Mouse (Mus musculus) liver, embryonic 15.5 days (tissue): ENCODE data around the gene Ptpru. TPM values are rescaled to one million over a fixed set of nuclear protein-coding genes. Genes with fewer than 3 reads are reported as not detected.

ENCODE experiments used
- ATAC-seq: fragments of 200-750 bp; cut with Nextera tagmentation; 2 replicates; pipeline ENCODE4 v1.8.0; 2017; ENCODE audit warnings: moderate number of reproducible peaks, mild to moderate bottlenecking, moderate library complexity; ENCODE audit not compliant: insufficient read depth
- H3K27ac ChIP-seq: fragments of 300-500 bp; sonication (generic); replicated peaks from 2 replicates; pipeline ENCODE4 v1.5.1; 2015; ENCODE audit warnings: mild to moderate bottlenecking, inconsistent platforms
- H3K27me3 ChIP-seq: fragments of 300-500 bp; sonication (generic); 2 replicates; pipeline ENCODE4 v1.6.1; 2015; ENCODE audit warnings: mild to moderate bottlenecking, inconsistent platforms
- H3K36me3 ChIP-seq: fragments of 300-500 bp; sonication (generic); replicated peaks from 2 replicates; pipeline ENCODE4 v1.6.1; 2015; ENCODE audit warnings: moderate library complexity, mild to moderate bottlenecking, inconsistent platforms
- H3K4me1 ChIP-seq: fragments of 300-500 bp; sonication (generic); replicated peaks from 2 replicates; pipeline ENCODE4 v1.6.1; 2015; ENCODE audit warnings: inconsistent platforms
- H3K4me2 ChIP-seq: fragments of 300-500 bp; sonication (generic); 2 replicates; pipeline ENCODE4 v1.6.1; 2015; ENCODE audit warnings: moderate library complexity, mild to moderate bottlenecking, inconsistent platforms
- H3K4me3 ChIP-seq: fragments of 300-500 bp; sonication (generic); replicated peaks from 2 replicates; pipeline ENCODE4 v1.5.1; 2015; ENCODE audit warnings: mild to moderate bottlenecking, inconsistent platforms
- H3K9ac ChIP-seq: fragments of 300-500 bp; sonication (generic); 2 replicates; pipeline ENCODE4 v1.6.1; 2015; ENCODE audit warnings: moderate library complexity, mild to moderate bottlenecking, inconsistent platforms
- H3K9me3 ChIP-seq: fragments of 300-500 bp; sonication (generic); replicated peaks from 2 replicates; pipeline ENCODE4 v1.6.1; 2016; ENCODE audit warnings: inconsistent platforms
- WGBS: fragments of 180-500 bp; shearing (Covaris S2); methylation state at CpG from one replicate; pipeline ENCODE4 v1.1.7; 2015; ENCODE audit warnings: mixed read lengths; ENCODE audit not compliant: insufficient replicate concordance; 5-methylcytosine and 5-hydroxymethylcytosine counted together
- polyA plus RNA-seq: library from polyadenylated mRNA; unstranded; fragments of >200 nt; fragmentation: Nextera tagmentation; extraction: Ambion mirVana; gene quantifications from 2 replicates; pipeline ENCODE4 v1.2.1, GENCODE M21; 2015

Gene Ptpru
- polyA plus RNA-seq, 1 experiment from 2014 or later = 2.4 TPM

DNA sequence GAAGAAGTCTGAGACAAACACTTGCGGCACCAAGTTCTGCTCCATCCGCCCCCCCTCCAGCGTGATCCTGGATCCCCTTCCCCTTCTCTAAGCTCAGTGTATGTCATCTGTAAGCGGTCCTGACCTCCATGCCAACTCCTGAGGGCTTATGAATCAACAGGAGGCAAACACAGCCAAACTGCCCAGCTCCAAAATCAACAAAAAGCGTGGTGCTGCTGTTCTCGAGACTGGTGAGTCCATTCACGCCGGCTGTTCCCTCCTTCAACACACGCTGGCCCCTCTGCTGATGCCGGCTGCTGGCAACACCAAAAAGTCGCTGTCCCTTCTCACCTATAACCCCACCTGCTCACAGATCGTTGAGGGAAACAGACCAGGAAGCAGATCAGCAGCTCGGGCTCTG, 95.1 kb downstream of the Ptpru start:
- no peak overlapping the region for H3K27ac ChIP-seq
- ATAC-seq = no peak

GRCm38 (mm10) chr4:131740621-131741020, 97.5 kb downstream of the Ptpru start:
- no peaks in the 10 kb centered on the region for H3K36me3 ChIP-seq
- no peak overlapping the region for H3K9ac ChIP-seq
- H3K4me2 ChIP-seq = no peak overlapping the region
- no peaks in the 10 kb centered on the region for H3K9me3 ChIP-seq
- no peaks in the 10 kb centered on the region for H3K4me1 ChIP-seq
- no peaks in the 10 kb centered on the region for H3K27me3 ChIP-seq
- no peak overlapping the region for H3K4me3 ChIP-seq
- ATAC-seq = no peak
- 55% methylated on average over 5 of the region's 5 CpGs for WGBS
- H3K27ac ChIP-seq = no peak overlapping the region

More for the DNA sequence above, 95.1 kb downstream of the Ptpru start:
- H3K4me3 ChIP-seq = no peak overlapping the region
- H3K36me3 ChIP-seq = no peaks in the 10 kb centered on the region
- WGBS = 48% methylated on average over 13 of the region's 13 CpGs
- no peak overlapping the region for H3K4me2 ChIP-seq
- no peak overlapping the region for H3K9ac ChIP-seq
- H3K4me1 ChIP-seq = no peaks in the 10 kb centered on the region
- no peaks in the 10 kb centered on the region for H3K27me3 ChIP-seq
- no peaks in the 10 kb centered on the region for H3K9me3 ChIP-seq

GRCm38 (mm10) chr4:131728628-131729027, 109.5 kb downstream of the Ptpru start:
- no peaks in the 10 kb centered on the region for H3K36me3 ChIP-seq
- ATAC-seq = no peak
- no peak overlapping the region for H3K4me2 ChIP-seq
- no peak overlapping the region for H3K9ac ChIP-seq
- H3K27ac ChIP-seq = no peak overlapping the region
- WGBS = 33% methylated on average over 7 of the region's 7 CpGs
- H3K4me1 ChIP-seq = no peaks in the 10 kb centered on the region
- no peaks in the 10 kb centered on the region for H3K9me3 ChIP-seq
- peaks cover 3% of the 10 kb centered on the region; the same call in 1 of the 2 replicates for H3K27me3 ChIP-seq
- no peak overlapping the region for H3K4me3 ChIP-seq

DNA sequence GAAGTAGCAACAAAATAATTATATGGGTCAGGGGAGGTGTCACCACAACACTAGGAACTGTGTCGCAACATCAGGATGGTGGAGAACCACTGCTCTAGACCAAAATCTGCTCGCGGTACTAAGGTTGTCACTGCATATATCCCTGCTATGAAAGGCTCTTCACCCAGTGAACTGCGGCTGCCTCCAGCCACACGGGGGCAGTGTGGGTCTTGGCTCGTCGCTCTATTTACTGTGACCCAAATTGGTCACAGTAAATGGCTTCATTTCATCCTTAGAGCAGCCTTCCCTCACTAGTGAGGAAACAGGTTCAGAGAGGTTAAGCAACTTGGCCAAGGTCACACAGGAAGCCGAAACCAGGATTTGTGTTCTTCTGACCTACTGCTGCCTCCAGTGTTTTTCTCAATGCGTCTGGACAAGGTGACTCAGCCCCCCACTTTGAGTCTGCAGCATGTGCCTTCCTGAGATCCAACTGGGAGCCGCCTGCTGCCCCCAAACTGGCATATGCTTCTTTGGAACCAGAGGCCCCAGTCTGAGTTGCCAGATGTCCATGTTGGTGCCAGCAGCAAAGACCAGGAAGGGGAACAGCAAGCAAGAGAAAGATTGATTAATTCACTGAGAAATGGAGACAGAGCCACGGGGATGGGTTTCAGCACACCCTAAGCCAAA, 114.5 kb downstream of the Ptpru start:
- Histone ChIP-seq H3K4me2 (no peak overlapping the region), H3K27ac (no peak overlapping the region), H3K9me3 (no peaks in the 10 kb centered on the region), H3K4me3 (no peak overlapping the region), H3K36me3 (no peaks in the 10 kb centered on the region), H3K9ac (no peak overlapping the region), H3K27me3 (no peaks in the 10 kb centered on the region), H3K4me1 (no peaks in the 10 kb centered on the region)
- WGBS = 35% methylated on average over 11 of the region's 11 CpGs
- ATAC-seq = no peak

GRCm38 (mm10) chr4:131722121-131722841, 115.8 kb downstream of the Ptpru start:
- no peak for ATAC-seq
- Histone ChIP-seq H3K36me3 (no peaks in the 10 kb centered on the region), H3K4me3 (no peak overlapping the region), H3K27ac (no peak overlapping the region), H3K9me3 (no peaks in the 10 kb centered on the region), H3K27me3 (no peaks in the 10 kb centered on the region), H3K4me1 (no peaks in the 10 kb centered on the region), H3K4me2 (no peak overlapping the region), H3K9ac (no peak overlapping the region)
- WGBS = 26% methylated on average over 8 of the region's 8 CpGs

DNA sequence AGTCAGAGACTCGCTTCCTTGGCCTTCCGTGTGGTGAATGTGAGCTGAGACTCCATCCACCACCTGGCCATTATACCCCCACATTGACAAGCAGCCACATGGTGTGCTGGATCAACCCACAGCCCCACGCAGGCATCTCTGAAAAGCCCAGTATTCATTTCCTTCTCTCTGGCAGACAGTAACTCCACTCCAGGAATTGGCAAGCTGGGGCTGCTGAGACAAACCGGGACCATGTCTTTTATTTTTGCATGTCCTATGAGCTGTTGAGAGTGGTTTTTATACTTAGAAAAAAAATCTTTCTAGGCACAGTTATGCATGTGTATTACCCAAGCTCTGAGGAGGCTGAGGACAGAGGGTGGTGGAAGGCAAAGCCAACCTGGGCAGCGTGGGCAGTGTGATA, 118.9 kb downstream of the Ptpru start:
- no peaks in the 10 kb centered on the region for H3K4me1 ChIP-seq
- WGBS = 51% methylated on average over 5 of the region's 5 CpGs

More for the DNA sequence above, 118.9 kb downstream of the Ptpru start:
- no peak overlapping the region for H3K4me2 ChIP-seq
- no peak for ATAC-seq
- no peaks in the 10 kb centered on the region for H3K27me3 ChIP-seq
- no peak overlapping the region for H3K9ac ChIP-seq
- H3K4me3 ChIP-seq = no peak overlapping the region
- no peak overlapping the region for H3K27ac ChIP-seq
- H3K9me3 ChIP-seq = no peaks in the 10 kb centered on the region
- no peaks in the 10 kb centered on the region for H3K36me3 ChIP-seq

Other genes with a start within 250 kb of the Ptpru start
- 34.0 and 34.9 TPM in 2 replicates for gene Mecr, start 5.2 kb upstream of the Ptpru start, polyA plus RNA-seq
- gene Srsf4, start 35.3 kb upstream of the Ptpru start, polyA plus RNA-seq = 58.4 and 61.1 TPM in 2 replicates
- gene Tmem200b, start 83.5 kb upstream of the Ptpru start, polyA plus RNA-seq = 0.26 and 0.28 TPM in 2 replicates
- gene Gm10300, start 236.4 kb upstream of the Ptpru start, polyA plus RNA-seq = 0.43 and 0.46 TPM in 2 replicates
- 181 and 204 TPM in 2 replicates for gene Epb41, start 237.0 kb upstream of the Ptpru start, polyA plus RNA-seq